Mouse (Mus musculus): ENCODE data around the gene Ccl22.

Ccl22 gene

GRCm38 (mm10) chr8:94735426-94736094, 9.8 kb upstream of the Ccl22 start:
- no peak for DNase-seq

GRCm38 (mm10) chr8:94739829-94740228, 5.6 kb upstream of the Ccl22 start:
- DNase-seq = no peak

DNA sequence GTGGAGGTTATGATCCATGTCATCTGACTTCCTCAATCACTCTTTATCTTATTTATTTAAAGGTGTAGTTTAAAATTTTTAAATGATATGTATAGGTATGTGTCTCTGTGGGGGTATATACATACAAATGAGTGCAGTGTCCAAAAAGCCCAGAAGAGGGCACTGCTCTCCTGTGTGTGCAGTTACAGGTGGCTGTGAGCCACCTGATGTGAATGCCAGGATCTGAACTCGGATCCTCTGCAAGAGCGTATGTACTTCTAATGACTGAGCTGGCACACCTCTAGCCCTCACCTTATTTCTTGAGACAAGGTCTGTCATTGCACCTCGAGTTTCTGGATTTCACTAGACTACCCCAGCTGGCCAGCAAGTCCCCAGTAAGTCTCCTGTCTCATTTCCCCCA, 4.8 kb upstream of the Ccl22 start:
- no peak for DNase-seq

DNA sequence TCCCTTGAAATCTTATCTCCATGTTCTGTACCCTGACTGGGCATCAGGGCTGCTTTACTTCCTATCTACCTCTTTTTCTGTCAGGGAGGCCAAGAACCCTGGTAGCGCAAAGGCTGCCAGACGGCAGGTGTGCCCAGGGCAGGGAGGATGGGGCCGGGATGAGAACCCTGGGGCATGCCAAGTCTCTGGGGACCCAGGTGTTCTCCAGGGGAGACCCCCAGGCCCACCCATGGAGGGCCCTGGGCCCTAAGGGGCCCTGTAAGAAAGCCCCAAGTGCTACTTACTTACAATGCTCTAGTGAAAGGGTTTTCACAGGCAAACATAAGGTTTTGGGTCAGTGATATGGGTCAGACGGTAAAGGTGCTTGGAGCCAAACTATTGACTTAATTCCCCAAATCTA, 3.7 kb upstream of the Ccl22 start:
- no peak for DNase-seq

- no peak for DNase-seq
These were observed 906 bp upstream of the Ccl22 start for GRCm38 (mm10) chr8:94744484-94744883.

GRCm38 (mm10) chr8:94744972-94745371, 418 bp upstream of the Ccl22 start:
- DNase-seq = no peak

GRCm38 (mm10) chr8:94746832-94747231, 1.4 kb downstream of the Ccl22 start:
- no peak for DNase-seq

- no peak for DNase-seq
These were observed 3.0 kb downstream of the Ccl22 start for GRCm38 (mm10) chr8:94748363-94748762.

- DNase-seq = no peak
These were observed 4.6 kb downstream of the Ccl22 start for GRCm38 (mm10) chr8:94749942-94750341.

GRCm38 (mm10) chr8:94751023-94751849, 5.8 kb downstream of the Ccl22 start:
- no peak for DNase-seq

- no peak for DNase-seq
These were observed 8.6 kb downstream of the Ccl22 start for GRCm38 (mm10) chr8:94754006-94754405.

GRCm38 (mm10) chr8:94754486-94754885, 9.1 kb downstream of the Ccl22 start:
- DNase-seq = no peak

GRCm38 (mm10) chr8:94767035-94767434, 21.6 kb downstream of the Ccl22 start:
- DNase-seq = no peak

- no peak for DNase-seq
These were observed 25.6 kb downstream of the Ccl22 start for GRCm38 (mm10) chr8:94770945-94771344.

DNA sequence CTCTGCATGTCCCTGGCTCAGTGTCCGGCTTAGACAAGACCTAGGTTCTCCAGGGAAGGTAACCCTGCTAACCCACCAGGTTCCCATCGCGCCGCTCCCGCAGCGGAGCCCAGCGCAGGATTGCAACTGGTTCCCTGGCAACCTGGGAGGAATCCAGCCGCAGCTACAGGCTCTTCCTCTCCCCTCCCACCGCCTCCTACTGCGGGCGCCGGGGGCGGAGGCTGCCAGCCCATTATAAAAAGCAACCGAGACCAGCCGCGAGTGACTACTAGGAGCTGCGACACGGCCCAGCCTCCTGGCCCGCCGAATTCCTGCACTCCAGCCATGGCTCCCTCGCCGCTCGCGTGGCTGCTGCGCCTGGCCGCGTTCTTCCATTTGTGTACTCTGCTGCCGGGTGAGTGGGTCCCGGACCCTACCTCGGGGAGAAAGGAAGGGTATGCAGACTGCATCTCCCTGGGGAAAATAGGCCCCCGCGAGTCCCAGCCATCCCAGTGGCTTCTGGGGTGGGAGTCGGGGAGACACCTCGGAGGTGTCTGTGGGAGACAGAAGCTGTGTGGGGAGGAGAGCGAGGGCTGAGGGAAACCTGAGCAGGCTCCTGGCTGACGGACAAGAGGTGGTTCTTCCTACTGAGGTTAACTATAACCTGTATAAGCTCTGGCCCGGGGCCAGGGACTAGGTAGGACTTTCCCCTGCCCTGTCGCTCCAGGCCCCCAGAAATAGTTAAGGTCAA, 26.7 kb downstream of the Ccl22 start, which contains the start of gene Cx3cl1:
TSS of gene Cx3cl1 (plus strand) at position 69 of the 730 bp plus-strand sequence.
- peak; percentile 7 for DNase-seq

DNA sequence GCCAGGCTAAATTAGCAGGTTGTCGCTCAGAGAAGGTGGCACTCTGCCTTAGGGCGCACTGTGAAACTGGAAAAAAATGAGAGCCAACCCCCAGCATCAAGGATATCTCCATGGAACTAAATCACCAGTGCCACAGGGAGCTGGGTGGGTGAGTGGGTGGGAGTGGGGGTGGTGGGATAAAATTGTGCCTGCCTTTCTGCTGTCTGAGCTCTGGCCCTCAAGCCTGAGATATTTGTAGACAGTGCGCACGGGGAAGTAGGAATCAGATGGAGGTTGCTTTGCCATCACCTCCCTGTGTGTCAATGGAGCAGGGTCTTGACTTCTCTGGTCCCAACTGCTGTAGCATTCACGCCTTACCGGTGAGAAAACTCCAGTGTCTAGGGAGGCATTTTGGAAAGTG, 27.7 kb downstream of the Ccl22 start:
- DNase-seq = no peak

DNA sequence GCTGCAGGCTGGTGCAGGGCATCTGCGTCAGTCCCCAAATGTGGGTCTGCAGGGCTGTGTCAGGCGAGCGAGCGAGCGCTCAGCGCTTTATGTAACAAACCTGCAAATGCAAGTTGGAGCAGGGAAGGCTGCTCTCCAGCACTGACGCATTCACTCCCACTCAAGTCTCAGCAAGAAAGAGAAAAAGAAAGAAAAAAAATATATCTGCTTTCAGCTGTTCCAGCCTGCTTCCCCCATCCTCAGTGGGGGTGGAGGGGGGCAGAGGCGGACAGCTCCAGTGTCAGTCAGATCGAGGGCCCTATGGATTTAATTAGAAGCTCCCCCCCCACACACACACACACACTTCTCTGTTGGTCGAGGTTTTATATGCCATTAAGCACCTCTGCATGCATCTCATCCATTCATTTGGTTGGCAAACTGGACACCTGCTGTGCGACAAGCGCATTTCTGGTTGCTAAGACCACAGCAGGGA, 28.3 kb downstream of the Ccl22 start:
- DNase-seq = no peak

GRCm38 (mm10) chr8:94774601-94775000, 29.2 kb downstream of the Ccl22 start:
- DNase-seq = no peak

DNA sequence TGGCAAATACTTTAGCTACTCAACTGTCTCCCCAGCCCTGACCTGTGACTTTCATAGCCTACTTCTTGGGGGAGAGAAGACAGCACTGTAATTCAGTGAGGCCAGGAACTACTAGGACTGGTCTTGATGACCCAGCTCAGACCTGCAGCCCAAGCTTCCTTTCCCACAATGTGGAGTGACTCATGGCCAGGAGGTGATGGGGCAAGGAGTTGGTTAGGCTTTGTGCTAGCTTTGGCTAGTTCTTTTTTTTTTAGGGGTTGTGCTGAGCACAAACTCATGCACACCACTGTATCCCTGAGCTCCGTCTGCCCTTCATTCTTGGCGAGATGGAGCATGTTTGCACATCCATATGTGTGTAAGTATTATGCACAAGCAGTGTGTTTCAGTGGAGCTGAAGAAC, 31.0 kb downstream of the Ccl22 start:
- no peak for DNase-seq

- no peak for DNase-seq
These were observed 32.6 kb downstream of the Ccl22 start for GRCm38 (mm10) chr8:94778036-94778435.

DNA sequence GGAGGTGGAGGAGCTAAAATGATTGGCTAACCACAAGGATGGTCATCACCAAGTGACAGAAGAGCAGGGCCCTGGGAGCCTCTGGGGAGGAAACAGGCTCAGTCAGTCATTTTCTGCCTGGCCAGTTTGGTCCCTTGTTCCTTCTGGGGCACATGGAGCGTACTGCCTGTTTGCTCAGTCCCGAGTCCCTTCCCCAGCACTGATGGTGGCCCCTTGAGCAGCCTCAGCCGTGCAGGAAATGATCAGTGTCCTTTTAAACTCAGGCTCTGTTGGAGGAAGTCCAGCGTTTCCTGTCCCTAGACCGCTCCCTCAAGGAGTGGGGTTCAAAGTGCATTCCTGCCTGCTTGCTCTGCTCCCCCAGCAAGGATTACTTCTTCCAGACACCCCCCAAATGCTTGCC, 33.1 kb downstream of the Ccl22 start:
- no peak for DNase-seq

DNA sequence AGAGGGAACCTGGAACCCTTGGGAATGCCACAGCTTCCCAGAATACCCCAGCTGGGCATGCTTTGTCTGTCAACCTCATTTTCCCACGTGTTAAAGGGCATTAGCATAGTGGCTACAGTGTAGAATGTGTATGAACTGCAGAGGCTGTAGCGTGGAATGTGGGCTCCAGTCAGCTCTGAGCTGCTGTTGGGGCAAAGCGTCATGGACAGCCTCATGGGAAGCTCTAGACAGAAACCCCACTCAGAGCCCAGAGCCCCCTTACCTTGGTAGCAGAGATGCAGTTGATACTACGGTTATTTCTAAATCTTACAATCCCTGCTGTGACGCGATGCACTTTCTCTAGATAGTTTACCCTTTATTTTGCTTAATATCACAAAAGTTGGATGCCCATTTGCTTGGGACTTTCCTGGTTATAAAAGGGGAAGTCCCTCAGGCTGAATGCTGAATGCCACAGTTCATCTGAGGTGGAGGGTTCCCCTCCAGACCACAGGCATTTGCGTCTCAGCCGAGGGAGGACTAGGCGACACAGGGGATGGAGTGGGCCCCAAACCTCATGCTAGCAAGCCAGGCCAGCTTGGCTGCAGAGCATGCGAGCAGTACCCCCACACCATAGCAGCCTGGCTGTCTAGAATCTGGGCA, 33.6 kb downstream of the Ccl22 start:
- no peak for DNase-seq

All from thymus, postnatal 25 days (tissue).